Mouse (Mus musculus): ENCODE measurements around the gene Eml2. TPM values are rescaled to one million over a fixed set of nuclear protein-coding genes. Genes with fewer than 3 reads are reported as not detected.
A peak's percentile ranks its signal among the peaks of the same experiment; 100 is the strongest.
"Not testable (repeated sequence)": the region's sequence is repeated elsewhere in the genome, so short reads cannot be mapped to it uniquely, and the experiment has no call there.

The Eml2 gene
- polyA plus RNA-seq, 1 experiment from 2014 or later = 2.8 TPM

- H3K4me3 ChIP-seq (ENCODE audit: low read length) = no peak overlapping the region
- H3K4me2 ChIP-seq (replicated peaks; ENCODE audit: low read depth, low read length) = no peak overlapping the region
- H3K9me3 ChIP-seq (ENCODE audit: control insufficient read depth, low read length) = no peaks in the 10 kb centered on the region
- WGBS = 86% methylated on average over 10 of the region's 10 CpGs
- no peaks in the 10 kb centered on the region for H3K27me3 ChIP-seq (ENCODE audit: control insufficient read depth, insufficient read depth, low read length)
- no peak overlapping the region for H3K27ac ChIP-seq (ENCODE audit: low read depth, low read length)
- H3K36me3 ChIP-seq (ENCODE audit: control insufficient read depth, insufficient read depth, low read length) = peaks cover 6% of the 10 kb centered on the region; the same call in 1 of the 2 replicates
- no peak overlapping the region for H3K9ac ChIP-seq (ENCODE audit: low read depth, low read length)
- no peak for ATAC-seq (ENCODE audit: low FRiP score, low TSS enrichment)
- peaks cover 15% of the 10 kb centered on the region for H3K4me1 ChIP-seq (ENCODE audit: control insufficient read depth, insufficient read depth, low read length)
Measured at GRCm38 (mm10) chr7:19146793-19147192, 29.4 kb upstream of the Eml2 start.

- WGBS = 42% methylated on average over 6 of the region's 6 CpGs
- no peak overlapping the region for H3K4me3 ChIP-seq (ENCODE audit: low read length)
- no peak overlapping the region for H3K27ac ChIP-seq (ENCODE audit: low read depth, low read length)
- peaks cover 13% of the 10 kb centered on the region; the same call in 1 of the 2 replicates for H3K36me3 ChIP-seq (ENCODE audit: control insufficient read depth, insufficient read depth, low read length)
- ATAC-seq (ENCODE audit: low FRiP score, low TSS enrichment) = no peak
- H3K9me3 ChIP-seq (ENCODE audit: control insufficient read depth, low read length) = no peaks in the 10 kb centered on the region
- H3K9ac ChIP-seq (ENCODE audit: low read depth, low read length) = no peak overlapping the region
- no peaks in the 10 kb centered on the region for H3K27me3 ChIP-seq (ENCODE audit: control insufficient read depth, insufficient read depth, low read length)
- H3K4me2 ChIP-seq (replicated peaks; ENCODE audit: low read depth, low read length) = peak overlapping the region; percentile 87
- H3K4me1 ChIP-seq (ENCODE audit: control insufficient read depth, insufficient read depth, low read length) = peaks cover 15% of the 10 kb centered on the region
Measured at GRCm38 (mm10) chr7:19147497-19148045, 28.6 kb upstream of the Eml2 start.

GRCm38 (mm10) chr7:19148180-19148874 is 27.9 kb upstream of the Eml2 start:
- no peak overlapping the region for H3K27ac ChIP-seq (ENCODE audit: low read depth, low read length)
- peak overlapping the region; percentile 69 for H3K4me3 ChIP-seq (ENCODE audit: low read length)
- H3K27me3 ChIP-seq (ENCODE audit: control insufficient read depth, insufficient read depth, low read length) = no peaks in the 10 kb centered on the region
- peaks cover 15% of the 10 kb centered on the region for H3K4me1 ChIP-seq (ENCODE audit: control insufficient read depth, insufficient read depth, low read length)
- H3K4me2 ChIP-seq (replicated peaks; ENCODE audit: low read depth, low read length) = peak overlapping the region; percentile 87
- WGBS = 8% methylated on average over 20 of the region's 20 CpGs
- peaks cover 18% of the 10 kb centered on the region; the same call in 1 of the 2 replicates for H3K36me3 ChIP-seq (ENCODE audit: control insufficient read depth, insufficient read depth, low read length)
- no peaks in the 10 kb centered on the region for H3K9me3 ChIP-seq (ENCODE audit: control insufficient read depth, low read length)
- H3K9ac ChIP-seq (ENCODE audit: low read depth, low read length) = peak overlapping the region; percentile 61
- no peak for ATAC-seq (ENCODE audit: low FRiP score, low TSS enrichment)

DNA sequence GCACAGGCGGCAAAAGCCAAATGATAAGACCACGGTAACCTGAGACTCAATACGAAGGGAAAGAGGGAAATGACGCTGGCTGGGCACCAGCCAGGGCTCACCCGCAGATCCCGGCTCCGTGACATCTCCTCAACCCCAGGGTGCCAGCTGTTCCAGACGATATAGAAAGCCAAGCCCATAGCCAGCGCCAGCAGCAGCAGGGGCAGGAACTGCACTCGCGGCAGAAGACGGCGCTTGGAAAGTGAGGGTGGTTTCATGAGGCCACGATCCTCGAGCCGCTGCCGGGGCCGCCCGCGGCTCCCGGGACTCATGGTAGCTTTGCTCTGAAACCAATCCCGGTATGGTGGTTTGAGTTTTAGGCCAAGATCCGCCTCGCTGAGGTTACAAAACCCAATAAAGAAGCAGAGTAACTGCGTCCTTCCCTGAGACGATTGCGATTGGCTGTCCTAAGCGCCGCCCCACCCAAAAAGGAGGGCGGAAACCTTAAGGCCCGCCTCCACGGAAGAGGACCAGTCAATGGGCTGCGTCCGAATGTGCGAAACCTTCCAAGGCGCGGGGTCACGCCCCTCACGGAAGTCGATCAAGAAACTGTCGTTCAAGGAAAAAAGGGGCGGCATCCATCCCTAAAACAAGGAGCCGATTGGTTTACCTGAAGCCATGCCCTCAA is 27.2 kb upstream of the Eml2 start, which contains the start of gene Qpctl:
Qpctl (minus strand) TSS at position 417 of the 667 bp plus-strand sequence.
- peak within 1 kb of the TSS; percentile 87 for H3K4me2 ChIP-seq (replicated peaks; ENCODE audit: low read depth, low read length)
- ATAC-seq (ENCODE audit: low FRiP score, low TSS enrichment) = peak; percentile 97
- peaks cover 15% of the 10 kb centered on the region for H3K4me1 ChIP-seq (ENCODE audit: control insufficient read depth, insufficient read depth, low read length)
- under 1% methylated on average over 43 of the region's 43 CpGs for WGBS
- peaks cover 25% of the 10 kb centered on the region; the same call in 1 of the 2 replicates for H3K36me3 ChIP-seq (ENCODE audit: control insufficient read depth, insufficient read depth, low read length)
- peak within 1 kb of the TSS; percentile 53 for H3K27ac ChIP-seq (ENCODE audit: low read depth, low read length)
- H3K9ac ChIP-seq (ENCODE audit: low read depth, low read length) = peak within 1 kb of the TSS; percentile 69
- H3K27me3 ChIP-seq (ENCODE audit: control insufficient read depth, insufficient read depth, low read length) = no peaks in the 10 kb centered on the region
- no peaks in the 10 kb centered on the region for H3K9me3 ChIP-seq (ENCODE audit: control insufficient read depth, low read length)
- peak within 1 kb of the TSS; percentile 69 for H3K4me3 ChIP-seq (ENCODE audit: low read length)

- Histone ChIP-seq H3K4me2 (replicated peaks; ENCODE audit: low read depth, low read length) (peak within 1 kb of the TSS; percentile 87), H3K4me3 (ENCODE audit: low read length) (peak within 1 kb of the TSS; percentile 69), H3K9ac (ENCODE audit: low read depth, low read length) (peak within 1 kb of the TSS; percentile 69), H3K27me3 (ENCODE audit: control insufficient read depth, insufficient read depth, low read length) (no peaks in the 10 kb centered on the region), H3K9me3 (ENCODE audit: control insufficient read depth, low read length) (no peaks in the 10 kb centered on the region), H3K36me3 (ENCODE audit: control insufficient read depth, insufficient read depth, low read length) (peaks cover 28% of the 10 kb centered on the region; the same call in 1 of the 2 replicates), H3K4me1 (ENCODE audit: control insufficient read depth, insufficient read depth, low read length) (peaks cover 15% of the 10 kb centered on the region), H3K27ac (ENCODE audit: low read depth, low read length) (peak within 1 kb of the TSS; percentile 53)
- peak; percentile 92 for ATAC-seq (ENCODE audit: low FRiP score, low TSS enrichment)
- under 1% methylated on average over 24 of the region's 24 CpGs for whole genome bisulfite sequencing
Measured at GRCm38 (mm10) chr7:19149626-19150025, 26.6 kb upstream of the Eml2 start, which contains the start of gene Snrpd2. Snrpd2 (plus strand) TSS chr7:19149722.

GRCm38 (mm10) chr7:19151121-19151520 is 25.1 kb upstream of the Eml2 start:
- peaks cover 19% of the 10 kb centered on the region for H3K4me1 ChIP-seq (ENCODE audit: control insufficient read depth, insufficient read depth, low read length)
- H3K9me3 ChIP-seq (ENCODE audit: control insufficient read depth, low read length); H3K9ac ChIP-seq (ENCODE audit: low read depth, low read length); H3K4me2 ChIP-seq (replicated peaks; ENCODE audit: low read depth, low read length); H3K4me3 ChIP-seq (ENCODE audit: low read length); ATAC-seq (ENCODE audit: low FRiP score, low TSS enrichment); H3K27ac ChIP-seq (ENCODE audit: low read depth, low read length); H3K27me3 ChIP-seq (ENCODE audit: control insufficient read depth, insufficient read depth, low read length): not testable (repeated sequence)
- H3K36me3 ChIP-seq (ENCODE audit: control insufficient read depth, insufficient read depth, low read length) = peaks cover 30% of the 10 kb centered on the region; the same call in 1 of the 2 replicates
- WGBS = 91% methylated on average over 10 of the region's 10 CpGs

DNA sequence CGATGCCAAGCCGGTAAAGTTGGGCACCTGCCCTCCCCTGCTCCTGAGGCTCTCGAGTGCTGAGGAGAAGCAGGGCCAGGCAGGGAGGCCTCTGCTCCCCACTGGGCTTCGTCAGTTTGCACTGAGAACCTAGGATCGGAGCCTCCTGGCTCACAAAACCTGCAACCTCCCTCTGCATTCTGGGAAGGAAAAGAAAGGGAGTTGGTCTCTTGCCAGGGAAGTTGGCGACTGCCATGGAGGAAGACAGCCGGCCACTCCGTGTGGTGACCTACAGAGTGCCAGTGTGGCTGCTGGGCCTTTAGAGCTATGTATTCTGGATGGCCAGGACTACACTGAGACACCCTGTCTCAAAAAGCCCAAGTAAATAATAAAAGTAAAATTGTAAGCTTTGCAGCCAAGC is 21.4 kb upstream of the Eml2 start:
- Histone ChIP-seq H3K4me2 (replicated peaks; ENCODE audit: low read depth, low read length) (no peak overlapping the region), H3K4me3 (ENCODE audit: low read length) (no peak overlapping the region), H3K36me3 (ENCODE audit: control insufficient read depth, insufficient read depth, low read length) (peaks cover 30% of the 10 kb centered on the region; the same call in 1 of the 2 replicates), H3K4me1 (ENCODE audit: control insufficient read depth, insufficient read depth, low read length) (peaks cover 13% of the 10 kb centered on the region), H3K27ac (ENCODE audit: low read depth, low read length) (no peak overlapping the region), H3K9ac (ENCODE audit: low read depth, low read length) (no peak overlapping the region), H3K9me3 (ENCODE audit: control insufficient read depth, low read length) (no peaks in the 10 kb centered on the region), H3K27me3 (ENCODE audit: control insufficient read depth, insufficient read depth, low read length) (peaks cover 7% of the 10 kb centered on the region)
- no peak for ATAC-seq (ENCODE audit: low FRiP score, low TSS enrichment)
- WGBS = 87% methylated on average over 8 of the region's 8 CpGs

- H3K9me3 ChIP-seq (ENCODE audit: control insufficient read depth, low read length) = no peaks in the 10 kb centered on the region
- no peak overlapping the region for H3K27ac ChIP-seq (ENCODE audit: low read depth, low read length)
- H3K9ac ChIP-seq (ENCODE audit: low read depth, low read length) = no peak overlapping the region
- H3K4me1 ChIP-seq (ENCODE audit: control insufficient read depth, insufficient read depth, low read length) = peaks cover 14% of the 10 kb centered on the region; the same call in 1 of the 2 replicates
- peaks cover 30% of the 10 kb centered on the region; the same call in 1 of the 2 replicates for H3K36me3 ChIP-seq (ENCODE audit: control insufficient read depth, insufficient read depth, low read length)
- 0 out of 2 replicates have a peak, but pooled peaks have one; percentile 13 for ATAC-seq (ENCODE audit: low FRiP score, low TSS enrichment)
- no peak overlapping the region for H3K4me2 ChIP-seq (replicated peaks; ENCODE audit: low read depth, low read length)
- H3K27me3 ChIP-seq (ENCODE audit: control insufficient read depth, insufficient read depth, low read length) = peaks cover 8% of the 10 kb centered on the region
- WGBS = 27% methylated on average over 13 of the region's 13 CpGs
- H3K4me3 ChIP-seq (ENCODE audit: low read length) = no peak overlapping the region
Measured at GRCm38 (mm10) chr7:19155825-19156475, 20.3 kb upstream of the Eml2 start.

Measured in kidney, embryonic 14.5 days (tissue).